Mouse (Mus musculus) CD4-positive, CD25-positive, alpha-beta regulatory T cell, adult 4 months (primary cell): ENCODE measurements around the gene Cwc25. TPM values are rescaled to one million over a fixed set of nuclear protein-coding genes. Genes with fewer than 3 reads are reported as not detected.
A peak's percentile ranks its signal among the peaks of the same experiment; 100 is the strongest.
"Not testable (repeated sequence)": the region's sequence is repeated elsewhere in the genome, so short reads cannot be mapped to it uniquely, and the experiment has no call there.

Experiments
- ATAC-seq: one replicate; pipeline ENCODE4 v1.8.0; 2017
- polyA plus RNA-seq, 2 experiments: library from polyadenylated mRNA; unstranded; fragments of 100-300 nt; shearing (Covaris generic); gene quantifications; one replicate each; pipeline ENCODE4 v1.2.1; 2017

Cwc25 gene
- polyA plus RNA-seq, 2 experiments from 2014 or later = 25.2 to 33.8 TPM

DNA sequence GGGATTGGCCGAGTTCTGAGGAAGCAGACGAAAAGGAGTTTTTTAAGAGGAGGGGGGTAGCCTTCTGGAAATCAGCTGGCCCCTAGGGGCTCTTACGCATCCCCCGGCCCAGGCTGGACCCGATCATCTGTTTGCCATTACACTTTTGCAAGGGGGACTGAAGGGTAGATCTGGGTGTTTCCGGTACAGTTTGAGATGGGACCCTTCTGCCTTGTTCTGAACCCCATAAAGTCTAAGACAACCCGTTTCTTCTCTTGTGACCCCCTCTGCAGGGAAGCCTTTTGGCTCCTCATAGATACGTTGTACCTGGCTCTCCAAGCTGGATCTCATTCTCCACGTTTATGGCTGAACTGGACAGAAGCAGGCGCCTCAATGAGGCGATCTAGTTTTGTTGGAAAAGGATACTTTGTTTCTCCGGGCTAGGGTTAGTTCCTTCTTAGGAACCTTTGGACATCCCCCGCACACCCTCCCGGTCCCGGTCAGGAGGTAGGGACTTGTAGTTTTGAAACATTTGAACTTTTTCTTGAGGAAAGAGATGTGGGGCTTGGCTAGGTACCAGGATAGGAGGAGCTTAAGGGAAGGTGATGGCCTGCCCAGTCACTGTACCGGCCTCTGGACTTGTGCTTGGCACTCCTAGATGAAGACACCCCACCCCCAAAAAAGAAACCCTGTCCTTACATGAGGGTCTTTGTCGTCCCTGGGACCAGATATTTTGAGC, 34.5 kb upstream of the Cwc25 start:
- no peak for ATAC-seq

- ATAC-seq = peak; percentile 48
Measured at GRCm38 (mm10) chr11:97799994-97800690, 33.8 kb upstream of the Cwc25 start.

DNA sequence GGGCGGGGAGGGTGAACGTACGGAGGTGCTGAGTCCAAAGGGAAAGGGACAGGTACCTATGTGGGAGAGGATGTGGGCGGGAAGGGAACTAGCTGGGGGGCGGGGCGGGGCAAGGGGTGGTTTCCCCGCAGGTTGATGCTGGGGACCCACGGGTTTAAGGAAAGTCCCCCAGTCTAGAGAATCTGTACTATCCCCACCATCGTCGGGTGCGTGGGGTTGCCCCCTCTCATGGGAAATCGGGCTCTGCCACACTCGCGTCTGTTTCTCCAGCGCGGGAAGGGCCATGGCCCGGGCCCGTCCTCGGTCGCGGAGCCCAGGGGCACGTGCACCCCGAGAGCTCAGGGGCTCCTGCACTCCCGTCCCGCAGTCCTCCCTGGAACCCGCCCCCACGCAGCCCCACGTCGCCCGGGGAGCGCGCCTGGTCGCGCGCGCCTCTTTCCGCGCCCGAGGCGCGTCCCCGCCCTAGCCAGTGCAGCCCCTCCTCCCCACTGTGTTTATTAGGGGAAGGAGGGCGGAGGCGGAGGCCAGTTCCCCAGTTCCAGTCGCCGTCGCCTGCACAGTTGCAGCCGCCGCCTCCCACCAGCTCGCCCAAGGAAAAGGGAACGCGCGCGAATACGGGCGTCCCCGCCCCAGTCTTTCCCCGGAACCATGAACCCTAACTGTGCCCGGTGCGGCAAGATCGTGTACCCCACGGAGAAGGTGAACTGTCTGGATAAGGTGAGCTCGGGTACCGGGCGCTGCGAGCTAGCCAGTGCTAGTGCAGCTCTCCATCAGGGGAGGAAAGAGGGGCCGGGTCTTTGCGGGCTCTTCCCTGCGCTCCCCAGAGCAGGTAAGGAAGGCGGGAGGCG, 33.0 kb upstream of the Cwc25 start:
- peak; percentile 72 for ATAC-seq

GRCm38 (mm10) chr11:97798782-97799145, 32.4 kb upstream of the Cwc25 start, which contains the start of gene Lasp1:
Gene Lasp1 (plus strand): TSS chr11:97799000.
- peak; percentile 37 for ATAC-seq

- no peak for ATAC-seq
Measured at GRCm38 (mm10) chr11:97798083-97798435, 31.7 kb upstream of the Cwc25 start.

DNA sequence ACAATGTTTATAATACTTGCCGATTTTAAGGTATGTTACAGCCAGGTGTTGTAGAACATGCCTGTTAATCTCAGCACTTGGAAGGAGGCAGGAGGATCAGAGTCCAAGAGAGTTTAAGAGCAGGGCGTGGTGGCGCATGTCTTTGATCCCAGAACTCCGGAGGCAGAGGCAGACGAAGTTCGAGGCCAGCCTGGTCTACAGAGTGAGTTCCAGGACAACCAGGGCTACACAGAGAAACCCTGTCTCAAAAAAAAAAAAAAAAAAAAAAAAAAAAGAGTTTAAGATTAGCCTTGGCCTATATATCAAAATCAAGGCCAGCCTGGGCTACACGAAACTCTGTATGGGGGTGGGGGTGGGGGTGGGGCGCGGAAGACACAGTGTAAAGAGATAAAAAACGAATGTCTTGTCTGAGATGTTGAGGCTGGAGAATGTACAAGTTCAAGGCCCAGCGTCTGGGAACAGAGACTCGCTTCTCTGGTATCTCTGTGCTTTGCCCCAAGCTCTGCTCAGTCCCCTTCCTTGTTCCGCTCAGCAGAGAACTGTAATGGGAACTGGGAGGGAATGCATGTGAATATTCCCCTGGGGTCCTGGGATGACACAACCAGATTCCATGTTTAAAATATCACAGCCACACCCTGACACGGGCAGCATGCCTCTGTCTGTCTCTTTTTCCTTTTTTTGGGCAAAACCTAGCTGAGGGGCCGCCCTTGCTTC, 31.2 kb upstream of the Cwc25 start:
- ATAC-seq = no peak

DNA sequence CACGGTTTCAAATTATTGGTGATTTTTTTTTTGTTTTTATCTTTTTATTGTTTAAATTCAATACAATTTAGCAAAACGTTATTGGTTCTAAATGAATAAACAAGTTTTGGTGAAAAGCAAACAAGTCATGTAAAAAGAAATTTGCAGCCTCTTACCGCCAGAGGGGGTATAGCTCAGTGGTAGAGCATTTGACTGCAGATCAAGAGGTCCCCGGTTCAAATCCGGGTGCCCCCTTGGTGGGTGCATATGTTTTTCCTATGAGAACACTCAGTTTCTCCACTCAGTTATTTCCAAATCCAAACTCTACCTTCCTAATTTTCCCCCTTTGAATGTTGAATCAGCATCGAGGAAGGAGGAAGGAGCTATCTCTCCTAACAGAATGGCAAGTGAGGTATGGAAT, 30.6 kb upstream of the Cwc25 start:
- no peak for ATAC-seq

- ATAC-seq = peak; percentile 72
Measured at GRCm38 (mm10) chr11:97793165-97793564, 26.8 kb upstream of the Cwc25 start.

GRCm38 (mm10) chr11:97790778-97791438, 24.6 kb upstream of the Cwc25 start:
- not testable (repeated sequence) for ATAC-seq

DNA sequence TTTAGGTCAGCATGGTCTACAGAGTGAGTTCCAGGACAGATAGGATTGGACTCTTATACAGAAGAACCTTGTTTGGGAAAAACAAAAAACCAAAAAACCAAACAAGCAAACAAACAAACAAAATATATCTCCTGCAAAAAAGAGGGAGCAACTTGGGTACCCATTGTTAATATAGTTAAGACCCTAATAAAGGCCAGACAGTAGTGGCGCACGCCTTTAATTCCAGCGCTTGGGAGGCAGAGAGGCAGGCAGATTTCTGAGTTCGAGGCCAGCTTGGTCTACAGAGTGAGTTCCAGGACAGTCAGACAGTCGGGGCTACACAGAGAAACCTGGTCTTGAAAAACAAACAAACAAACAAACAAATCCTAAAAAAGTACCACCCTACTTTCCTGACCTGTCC, 23.4 kb upstream of the Cwc25 start:
- ATAC-seq = no peak

DNA sequence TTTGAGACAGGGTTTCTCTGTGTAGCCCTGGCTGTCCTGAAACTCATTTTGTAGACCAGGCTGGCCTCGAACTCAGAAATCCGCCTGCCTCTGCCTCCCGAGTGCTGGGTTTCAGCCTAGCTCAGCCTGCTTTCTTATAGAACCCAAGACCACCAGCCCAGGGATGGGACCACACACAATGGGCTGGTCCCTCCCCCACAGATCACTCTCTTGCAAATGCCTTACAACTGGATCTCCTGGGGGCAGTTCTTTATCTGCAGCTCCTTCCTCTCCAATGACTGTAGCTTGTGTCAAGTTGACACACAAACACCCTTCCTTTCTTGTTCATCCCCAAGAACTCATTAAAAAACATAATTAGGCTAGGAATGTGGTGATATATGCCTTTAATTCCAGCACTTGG, 21.6 kb upstream of the Cwc25 start:
- no peak for ATAC-seq

DNA sequence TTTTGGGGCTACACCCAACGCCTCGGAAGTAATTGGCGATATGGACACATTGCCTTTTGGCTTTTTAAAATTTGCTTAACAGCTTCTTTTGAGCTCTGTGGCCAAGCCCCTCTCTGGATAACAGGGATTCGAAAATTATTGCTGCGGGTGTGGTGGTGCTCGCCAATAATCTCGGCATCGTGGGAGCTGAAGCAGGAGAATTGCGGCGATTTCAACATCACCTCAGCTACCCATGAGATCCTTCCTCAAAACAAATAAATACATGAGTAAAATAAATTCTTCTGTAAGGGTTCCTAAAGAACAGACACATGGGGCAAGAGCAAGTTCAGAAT, 16.2 kb upstream of the Cwc25 start:
- no peak for ATAC-seq

DNA sequence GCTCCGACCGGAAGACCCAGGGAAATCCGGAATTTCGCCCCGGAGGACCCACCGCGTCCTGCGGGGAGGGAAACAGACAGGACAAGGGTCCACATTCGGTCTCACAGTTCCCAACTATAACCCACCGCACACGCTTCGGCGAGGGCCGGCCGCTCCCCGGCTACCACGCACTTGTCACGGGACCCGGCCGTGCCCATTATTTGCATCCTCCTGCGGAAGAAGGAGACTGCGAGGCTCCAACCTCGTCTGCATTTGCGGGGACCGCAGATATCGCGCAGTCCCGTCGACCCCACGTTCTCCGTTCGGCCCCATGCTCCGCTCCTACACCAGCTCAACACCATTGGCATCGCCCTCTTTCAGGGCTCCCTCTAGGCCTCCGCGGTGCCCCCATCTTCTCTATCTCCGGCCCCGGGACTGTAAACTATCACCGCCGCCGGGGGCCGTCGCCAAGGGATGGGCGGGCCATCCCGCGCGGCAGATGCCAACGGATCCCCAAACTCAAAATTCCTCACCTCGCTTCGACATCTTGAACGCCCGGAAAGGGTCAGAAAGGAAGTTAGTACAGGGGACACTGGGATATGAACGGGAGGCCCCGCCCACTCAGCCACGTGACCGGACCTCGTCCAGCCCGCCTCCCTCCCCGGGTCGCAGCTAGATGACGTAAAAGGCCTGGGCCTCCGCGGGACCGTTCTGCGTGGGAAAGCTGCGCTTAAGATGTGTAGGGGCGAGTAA, 15.6 kb upstream of the Cwc25 start, which contains the start of gene Rpl23:
Rpl23 (minus strand) TSS at position 606 of the 732 bp plus-strand sequence.
- peak; percentile 91 for ATAC-seq

- no peak for ATAC-seq
Measured at GRCm38 (mm10) chr11:97781478-97781831, 15.1 kb upstream of the Cwc25 start.

- no peak for ATAC-seq
Measured at GRCm38 (mm10) chr11:97779968-97780701, 13.8 kb upstream of the Cwc25 start.

- no peak for ATAC-seq
Measured at GRCm38 (mm10) chr11:97778918-97779317, 12.6 kb upstream of the Cwc25 start.

GRCm38 (mm10) chr11:97777129-97777529, 10.8 kb upstream of the Cwc25 start:
- ATAC-seq = no peak

DNA sequence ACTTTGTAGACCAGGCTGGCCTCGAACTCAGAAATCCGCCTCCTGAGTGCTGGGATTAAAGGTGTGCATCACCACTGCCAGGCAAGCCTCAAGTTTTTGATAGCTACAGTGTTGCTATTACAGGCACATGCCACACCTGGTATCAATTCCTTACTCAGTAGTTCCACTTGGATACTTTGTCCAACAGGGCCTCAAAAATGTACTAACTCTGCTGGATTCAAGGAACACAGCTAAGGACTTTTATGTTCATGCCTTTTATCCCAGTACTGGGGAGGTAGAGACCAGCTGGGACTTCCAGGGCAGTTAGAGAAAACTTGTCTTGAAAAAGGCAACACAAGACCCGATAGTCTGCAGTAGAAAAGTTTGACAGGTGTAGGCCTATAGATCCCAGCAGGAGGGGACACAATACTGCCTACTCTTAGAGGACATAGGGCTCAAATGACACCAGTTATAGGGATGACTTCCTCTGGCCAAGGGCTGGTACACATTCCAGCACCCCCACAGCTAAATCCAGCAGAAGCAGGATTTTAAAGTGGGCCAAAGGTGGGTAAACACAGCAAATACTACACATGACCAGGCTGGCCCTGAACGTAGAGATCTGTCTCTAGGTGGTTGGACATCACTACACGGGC, 10.3 kb upstream of the Cwc25 start:
- ATAC-seq = no peak

- ATAC-seq = no peak
Measured at GRCm38 (mm10) chr11:97775808-97776496, 9.6 kb upstream of the Cwc25 start, which contains the start of gene 1700001P01Rik. Gene 1700001P01Rik (minus strand): TSS chr11:97775918.

DNA sequence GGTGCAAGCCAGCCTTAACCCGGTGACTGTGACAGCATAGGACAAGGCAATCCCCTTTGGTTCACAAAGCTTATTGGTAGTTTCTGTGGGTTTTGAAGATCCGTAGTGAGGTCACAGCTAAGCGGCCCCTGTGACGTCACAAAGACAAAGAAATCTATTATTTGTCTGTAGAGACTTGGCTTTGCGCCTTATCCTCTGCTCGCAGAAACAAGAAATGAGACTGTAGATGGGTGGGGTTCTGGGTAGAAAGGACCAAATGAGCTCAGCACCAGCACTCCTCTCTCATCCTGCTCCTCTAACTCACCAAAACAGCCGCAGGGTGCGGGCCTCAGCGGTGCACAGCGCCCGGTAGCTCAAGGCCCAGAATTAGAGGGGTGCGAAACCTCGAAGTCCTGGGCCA, 8.8 kb upstream of the Cwc25 start:
- no peak for ATAC-seq
